Mouse (Mus musculus) heart, embryonic 16.5 days (tissue): ENCODE data around the gene Gle1. TPM values are rescaled to one million over a fixed set of nuclear protein-coding genes. Genes with fewer than 3 reads are reported as not detected.
A peak's percentile ranks its signal among the peaks of the same experiment; 100 is the strongest.
"Not testable (repeated sequence)": the region's sequence is repeated elsewhere in the genome, so short reads cannot be mapped to it uniquely, and the experiment has no call there.

Source experiments
- ATAC-seq: fragments of 200-750 bp; cut with Nextera tagmentation; replicated peaks from 2 replicates; pipeline ENCODE4 v1.8.0; 2017; ENCODE audit warnings: moderate number of reproducible peaks; ENCODE audit not compliant: insufficient read depth, low FRiP score; ENCODE audit errors: extremely low read depth
- H3K27ac ChIP-seq: fragments of 300-500 bp; sonication (generic); 2 replicates; pipeline ENCODE4 v1.5.1; 2014; ENCODE audit warnings: mild to moderate bottlenecking, low read length, control low read depth, moderate library complexity
- H3K27me3 ChIP-seq: fragments of 300-500 bp; sonication (generic); 2 replicates; pipeline ENCODE4 v1.6.1; 2014; ENCODE audit warnings: low read length, mixed read lengths; ENCODE audit not compliant: control insufficient read depth, insufficient read depth
- H3K36me3 ChIP-seq: fragments of 300-500 bp; sonication (generic); 2 replicates; pipeline ENCODE4 v1.6.1; 2014; ENCODE audit not compliant: control insufficient read depth, insufficient read depth
- H3K4me1 ChIP-seq: fragments of 300-500 bp; sonication (generic); 2 replicates; pipeline ENCODE4 v1.6.1; 2014; ENCODE audit warnings: low read length, mixed read lengths; ENCODE audit not compliant: control insufficient read depth, insufficient read depth
- H3K4me2 ChIP-seq: fragments of 300-500 bp; sonication (generic); 2 replicates; pipeline ENCODE4 v1.6.1; 2014; ENCODE audit warnings: low read depth, mild to moderate bottlenecking, control low read depth, low read length
- H3K4me3 ChIP-seq: fragments of 300-500 bp; sonication (generic); 2 replicates; pipeline ENCODE4 v1.5.1; 2014; ENCODE audit warnings: mild to moderate bottlenecking, control low read depth, low read length
- H3K9ac ChIP-seq: fragments of 300-500 bp; sonication (generic); 2 replicates; pipeline ENCODE4 v1.6.1; 2014; ENCODE audit warnings: low read length, control low read depth
- H3K9me3 ChIP-seq: fragments of 300-500 bp; sonication (generic); replicated peaks from 2 replicates; pipeline ENCODE4 v1.6.1; 2016; ENCODE audit warnings: low read length; ENCODE audit not compliant: control insufficient read depth
- WGBS: fragments of 180-500 bp; shearing (Covaris S2); extraction: QIAGEN DNeasy Blood & Tissue Kit; methylation state at CpG from one replicate; pipeline ENCODE4 v1.1.7; 2014; 5-methylcytosine and 5-hydroxymethylcytosine counted together
- polyA plus RNA-seq: library from polyadenylated mRNA; unstranded; fragments of >200 nt; fragmentation: Nextera tagmentation; extraction: Ambion mirVana; gene quantifications from 2 replicates; pipeline ENCODE4 v1.2.1, GENCODE M21; 2015

Gene Gle1
- 40.0 and 40.3 TPM in 2 replicates for polyA plus RNA-seq

DNA sequence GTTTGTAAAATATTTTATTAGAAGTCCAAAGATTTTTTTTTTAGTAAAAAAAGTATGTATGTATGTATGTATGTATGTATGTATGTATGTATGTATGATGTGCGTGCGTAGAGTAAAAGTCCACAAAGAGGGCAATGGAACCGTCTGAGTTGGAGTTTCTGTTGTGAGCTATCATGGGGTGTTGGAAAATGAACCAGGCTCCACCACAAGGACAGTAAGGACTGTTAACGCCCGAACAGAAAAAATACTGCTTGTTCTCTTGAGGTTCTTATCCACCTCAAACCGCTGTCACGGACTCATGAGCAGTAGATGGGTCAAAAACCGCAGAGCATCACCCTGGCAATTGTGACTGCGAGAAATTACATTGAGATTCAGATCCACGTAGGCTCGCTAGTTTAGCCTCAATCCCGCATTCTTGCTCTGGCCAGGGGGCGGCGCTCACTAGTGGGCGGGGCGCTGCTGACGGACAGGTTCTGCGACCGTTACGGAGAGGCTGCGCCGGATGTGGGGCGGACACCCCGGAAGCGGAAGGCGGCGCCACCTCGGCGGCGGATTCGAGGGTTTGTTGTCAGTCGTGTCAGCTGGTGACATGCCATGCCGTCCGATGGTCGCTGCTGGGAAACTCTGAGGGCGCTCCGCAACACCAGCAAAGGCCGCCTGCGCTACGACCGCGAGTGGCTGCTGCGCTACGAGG is at the start of gene Gle1:
TSS of gene Gle1 (plus strand) at position 521 of the 694 bp plus-strand sequence.
- peak within 1 kb of the TSS; percentile 83 for H3K9ac ChIP-seq
- no peaks in the 10 kb centered on the region for H3K9me3 ChIP-seq
- H3K27ac ChIP-seq, result peak within 1 kb of the TSS; percentile 65
- 2% methylated on average over 44 of the region's 44 CpGs for WGBS
- peak within 1 kb of the TSS; percentile 99 for H3K4me3 ChIP-seq
- no peaks in the 10 kb centered on the region for H3K27me3 ChIP-seq
- peak; percentile 98 for ATAC-seq
- peaks cover 7% of the 10 kb centered on the region for H3K4me1 ChIP-seq
- H3K4me2 ChIP-seq, result peak within 1 kb of the TSS; percentile 79
- peaks cover 22% of the 10 kb centered on the region for H3K36me3 ChIP-seq

DNA sequence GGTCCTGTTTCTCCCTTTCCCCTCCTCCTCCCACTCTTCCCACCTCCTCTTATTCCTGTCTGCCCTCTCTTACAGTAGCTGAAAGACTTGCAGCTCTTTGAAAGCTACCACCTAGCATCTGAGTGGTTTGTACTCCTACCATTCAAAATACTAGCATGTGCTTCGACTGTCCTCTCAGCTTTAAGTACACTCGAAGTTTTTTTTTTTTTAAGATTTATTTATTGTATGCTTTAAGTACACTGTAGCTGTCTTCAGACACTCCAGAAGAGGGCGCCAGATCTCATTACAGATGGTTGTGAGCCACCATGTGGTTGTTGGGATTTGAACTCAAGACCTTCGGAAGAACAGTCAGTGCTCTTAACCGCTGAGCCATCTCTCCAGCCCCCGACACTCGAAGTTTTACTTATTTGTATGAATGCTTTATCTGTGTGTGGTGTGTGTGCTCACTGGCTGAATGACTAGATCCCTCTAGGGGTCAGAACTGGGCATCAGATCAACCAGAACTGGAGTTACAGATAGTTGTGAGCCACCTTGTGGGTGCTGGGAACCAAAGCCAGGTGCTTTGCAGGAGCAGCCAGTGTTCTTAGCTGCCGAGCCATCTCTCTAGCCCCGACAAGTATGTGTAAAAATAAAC is 48.5 kb upstream of the Gle1 start:
- H3K36me3 ChIP-seq, H3K4me2 ChIP-seq, H3K4me3 ChIP-seq, ATAC-seq, H3K9me3 ChIP-seq, H3K27me3 ChIP-seq, H3K9ac ChIP-seq, H3K27ac ChIP-seq: not testable (repeated sequence)
- H3K4me1 ChIP-seq, result peaks cover 11% of the 10 kb centered on the region
- 69% methylated on average over 9 of the region's 9 CpGs for WGBS

GRCm38 (mm10) chr2:29889066-29889944 is 45.9 kb upstream of the Gle1 start, which contains the start of gene Odf2:
Odf2 (plus strand) TSS chr2:29889221.
- Histone ChIP-seq H3K4me1 (peaks cover 11% of the 10 kb centered on the region), H3K9me3 (no peaks in the 10 kb centered on the region), H3K36me3 (peaks cover 16% of the 10 kb centered on the region), H3K27me3 (no peaks in the 10 kb centered on the region), H3K4me2 (peak within 1 kb of the TSS; percentile 99), H3K9ac (peak within 1 kb of the TSS; percentile 95), H3K4me3 (peak within 1 kb of the TSS; percentile 100), H3K27ac (peak within 1 kb of the TSS; percentile 89)
- peak; percentile 92 for ATAC-seq
- 1% methylated on average over 64 of the region's 70 CpGs for WGBS

GRCm38 (mm10) chr2:29889991-29890833 is 45.0 kb upstream of the Gle1 start:
- Histone ChIP-seq H3K4me2 (peak overlapping the region; percentile 99), H3K4me1 (peaks cover 11% of the 10 kb centered on the region), H3K36me3 (peaks cover 25% of the 10 kb centered on the region), H3K9me3 (no peaks in the 10 kb centered on the region), H3K9ac (peak overlapping the region; percentile 95), H3K27ac (peak overlapping the region; percentile 89), H3K27me3 (no peaks in the 10 kb centered on the region), H3K4me3 (peak overlapping the region; percentile 100)
- under 1% methylated on average over 54 of the region's 61 CpGs for whole genome bisulfite sequencing
- peak; percentile 89 for ATAC-seq

- Histone ChIP-seq H3K36me3 (peaks cover 33% of the 10 kb centered on the region), H3K4me1 (peaks cover 11% of the 10 kb centered on the region), H3K4me2 (no peak overlapping the region), H3K9ac (no peak overlapping the region), H3K27ac (no peak overlapping the region), H3K9me3 (no peaks in the 10 kb centered on the region), H3K4me3 (no peak overlapping the region), H3K27me3 (no peaks in the 10 kb centered on the region)
- 90% methylated on average over 6 of the region's 6 CpGs for WGBS
- ATAC-seq, result no peak
These were observed 43.5 kb upstream of the Gle1 start for GRCm38 (mm10) chr2:29891773-29892172.

- Histone ChIP-seq H3K9ac (no peak overlapping the region), H3K4me2 (no peak overlapping the region), H3K27me3 (no peaks in the 10 kb centered on the region), H3K27ac (no peak overlapping the region), H3K36me3 (peaks cover 71% of the 10 kb centered on the region), H3K4me1 (no peaks in the 10 kb centered on the region; the same call in 1 of the 2 replicates), H3K9me3 (no peaks in the 10 kb centered on the region), H3K4me3 (no peak overlapping the region)
- WGBS, result 94% methylated on average over 1 of the region's 1 CpGs
- no peak for ATAC-seq
These were observed 39.2 kb upstream of the Gle1 start for GRCm38 (mm10) chr2:29896071-29896470.

- Histone ChIP-seq H3K4me3 (no peak overlapping the region), H3K27me3 (no peaks in the 10 kb centered on the region), H3K4me2 (no peak overlapping the region), H3K27ac (no peak overlapping the region), H3K36me3 (peaks cover 81% of the 10 kb centered on the region), H3K4me1 (no peaks in the 10 kb centered on the region), H3K9ac (no peak overlapping the region), H3K9me3 (no peaks in the 10 kb centered on the region)
- 82% methylated on average over 2 of the region's 2 CpGs for WGBS
- no peak for ATAC-seq
These were observed 37.9 kb upstream of the Gle1 start for GRCm38 (mm10) chr2:29897366-29897765.

DNA sequence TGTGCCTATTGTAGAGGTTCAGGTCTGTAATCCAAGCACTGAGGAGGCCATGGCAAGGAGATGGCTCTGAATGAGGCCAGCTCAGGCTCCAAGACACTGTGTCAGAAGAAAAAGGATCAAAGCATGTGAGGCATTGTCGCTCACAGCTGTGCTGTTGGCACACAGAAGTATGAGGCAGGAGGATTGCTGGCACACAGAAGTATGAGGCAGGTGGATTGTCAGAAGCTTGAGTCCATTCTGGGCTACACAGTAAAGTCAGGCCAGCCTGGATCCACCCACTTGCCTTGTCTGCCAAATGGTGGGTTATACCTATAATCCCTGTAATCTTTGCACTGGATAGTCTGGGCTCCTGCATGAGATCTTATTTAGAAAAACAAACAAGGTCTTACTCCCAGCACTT is 37.1 kb upstream of the Gle1 start:
- Histone ChIP-seq H3K9me3 (no peaks in the 10 kb centered on the region), H3K4me3 (no peak overlapping the region), H3K27me3 (no peaks in the 10 kb centered on the region), H3K9ac (no peak overlapping the region), H3K36me3 (peaks cover 83% of the 10 kb centered on the region), H3K4me1 (no peaks in the 10 kb centered on the region), H3K4me2 (no peak overlapping the region), H3K27ac (no peak overlapping the region)
- ATAC-seq, result no peak
- 84% methylated on average over 1 of the region's 1 CpGs for WGBS
